Mouse (Mus musculus) spleen, adult 2 months (tissue): ENCODE results near the gene Gm525.

Source experiments
- CTCF ChIP-seq: fragments of 200-500 bp; IDR thresholded peaks from 2 replicates; pipeline ENCODE4 v1.5.1; 2011; ENCODE audit warnings: mild to moderate bottlenecking, inconsistent platforms; ENCODE audit not compliant: insufficient read depth, insufficient read length, insufficient replicate concordance; ENCODE audit errors: extremely low read depth
- POLR2A ChIP-seq: fragments of 200-500 bp; IDR thresholded peaks from 2 replicates; pipeline ENCODE4 v1.6.1; 2011; ENCODE audit warnings: low read depth, low read length, inconsistent platforms

- no peak; the same call in 1 of the 2 replicates for TF ChIP-seq POLR2A
- TF ChIP-seq CTCF, result no peak
These were observed 49.3 kb upstream of the Gm525 start for GRCm38 (mm10) chr11:89024181-89024881.
